Mouse (Mus musculus): ENCODE measurements at regions not wholly inside any gene's neighbourhood (a gene's known extent, or its start where the extent isn't known, plus 50 kb on each side); places are given as distances from the start of the nearest gene placed in this dataset.
A peak's percentile ranks its signal among the peaks of the same experiment; 100 is the strongest.

DNA sequence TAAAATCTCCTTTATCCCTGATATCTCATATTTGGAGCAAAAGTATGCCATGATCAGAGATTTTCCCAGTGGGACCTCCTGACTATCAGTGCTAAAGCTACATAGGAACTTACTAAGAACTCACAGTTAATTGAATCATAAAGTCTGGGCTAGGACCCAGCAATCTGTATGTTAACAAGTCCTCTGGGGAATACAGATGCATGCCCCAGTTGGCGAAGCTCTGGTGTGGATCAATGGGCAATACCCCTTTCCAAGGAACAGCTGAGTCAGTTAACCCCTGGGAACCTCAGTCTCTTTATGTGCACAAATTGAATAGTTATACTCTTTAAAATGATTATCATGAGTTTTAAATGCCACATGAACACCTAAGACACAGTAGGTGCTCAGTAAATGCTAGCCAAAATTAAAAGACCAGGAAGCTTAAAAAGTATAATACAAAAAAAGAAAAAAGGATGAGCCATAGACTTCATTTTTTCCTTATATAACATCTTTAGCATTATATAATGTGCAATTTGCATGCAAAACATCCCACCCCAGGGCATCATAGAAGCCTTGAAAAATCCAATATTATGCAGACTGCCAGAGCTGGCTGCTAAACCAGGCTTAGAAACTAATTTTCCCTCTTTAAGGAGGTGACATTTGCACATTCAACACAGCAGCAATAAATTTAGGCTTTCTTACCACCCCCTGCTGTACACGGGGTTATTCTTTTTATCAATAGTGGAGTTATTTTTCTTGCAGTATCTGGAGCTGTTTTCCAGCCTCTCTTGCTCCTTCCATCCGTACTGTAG lies 202.7 kb downstream of the Gm16223 start:
- DNase-seq, result peak; percentile 4

GRCm38 (mm10) chr5:42272001-42272400 lies 204.2 kb downstream of the Gm16223 start:
- no peak for DNase-seq

- DNase-seq, result no peak
Measured at GRCm38 (mm10) chr5:42278617-42279296, 211.0 kb downstream of the Gm16223 start.
